Mouse (Mus musculus): Measurements from ENCODE around the gene 1190005I06Rik. TPM values are rescaled to one million over a fixed set of nuclear protein-coding genes. Genes with fewer than 3 reads are reported as not detected.

The 1190005I06Rik gene
- polyA plus RNA-seq, 1 experiment from 2014 or later = 5.1 TPM

DNA sequence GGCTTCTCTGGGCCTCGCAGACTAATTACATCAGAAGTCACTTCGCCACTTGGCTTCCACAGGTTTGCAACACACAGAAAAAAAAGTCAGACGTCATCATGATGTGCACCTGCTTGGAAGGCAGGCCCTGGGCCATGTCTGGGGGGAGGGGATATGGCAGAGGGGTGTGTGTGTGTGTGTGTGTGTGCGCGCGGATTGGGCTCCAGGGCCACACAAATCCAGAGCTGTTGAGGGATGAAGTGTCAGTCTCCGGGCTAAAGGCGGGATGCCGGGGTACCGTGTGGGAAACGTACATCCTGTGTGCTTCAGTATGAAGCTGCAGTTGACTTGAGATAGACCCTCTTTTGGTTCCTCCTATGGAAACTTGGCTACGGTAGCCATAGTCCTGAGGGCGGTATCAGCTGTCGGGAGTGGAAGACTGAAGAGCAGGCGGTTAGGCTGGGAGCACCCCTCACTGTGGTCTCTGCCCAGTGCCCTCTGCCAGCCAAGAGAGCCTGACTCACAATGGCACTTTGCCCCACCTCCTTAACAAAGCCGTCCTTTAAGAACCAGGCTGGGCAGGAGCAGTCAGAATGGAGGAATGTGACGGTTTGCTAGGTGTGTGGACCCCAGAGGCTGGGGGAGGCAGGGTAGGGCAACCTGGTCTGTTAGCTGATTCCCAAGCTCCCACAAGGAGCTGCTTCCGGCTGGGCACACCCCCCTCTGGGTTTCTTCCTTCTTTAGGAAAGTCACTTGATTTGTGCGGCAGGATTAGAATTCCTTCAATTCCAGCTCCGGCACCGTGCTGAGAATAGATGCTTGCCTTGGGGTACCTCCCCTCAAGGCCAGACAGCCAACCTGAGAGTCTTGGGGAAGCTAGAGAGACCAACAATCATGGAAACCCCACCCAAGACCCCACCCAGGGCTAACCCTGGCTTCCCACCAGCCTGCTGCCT, 15.7 kb downstream of the 1190005I06Rik start:
- Histone ChIP-seq H3K27me3 (ENCODE audit: insufficient read depth, low read length) (peaks cover 20% of the 10 kb centered on the region), H3K36me3 (ENCODE audit: insufficient read depth) (no peaks in the 10 kb centered on the region), H3K4me3 (ENCODE audit: low read depth, low read length) (no peak overlapping the region), H3K4me2 (no peak overlapping the region), H3K9me3 (ENCODE audit: low read depth, low read length) (no peaks in the 10 kb centered on the region), H3K27ac (ENCODE audit: low read depth) (no peak overlapping the region), H3K4me1 (ENCODE audit: insufficient read depth) (0 out of 2 replicates have a peak, but pooled peaks cover 5% of the 10 kb centered on the region), H3K9ac (no peak overlapping the region)
- DNase-seq = no peak
- WGBS = 72% methylated on average over 21 of the region's 21 CpGs
- ATAC-seq (ENCODE audit: insufficient read depth) = no peak
- TF ChIP-seq CTCF (IDR thresholded peaks at IDR 0.05; ENCODE audit: low read depth) = no peak

DNA sequence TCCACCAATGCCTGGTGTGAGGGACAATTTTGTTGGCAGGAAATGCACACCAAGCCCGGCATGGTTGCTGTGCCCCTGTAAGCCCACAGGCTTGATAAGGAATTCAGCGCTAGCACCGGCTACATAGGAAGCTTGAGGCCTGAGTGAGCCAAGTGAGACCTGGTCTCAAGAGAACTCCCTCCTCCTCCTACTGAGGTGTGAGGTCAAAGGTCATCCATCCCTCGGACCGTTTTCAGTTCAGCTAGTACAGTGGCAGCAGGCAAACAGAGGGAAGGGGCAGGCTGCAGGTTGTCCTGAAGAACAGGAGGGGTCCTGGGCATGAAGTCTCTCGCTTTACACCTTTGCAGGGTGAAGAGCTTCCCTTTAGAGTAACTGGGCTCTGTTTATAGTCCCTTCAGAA, 16.6 kb downstream of the 1190005I06Rik start:
- Histone ChIP-seq H3K9me3 (ENCODE audit: low read depth, low read length) (no peaks in the 10 kb centered on the region), H3K36me3 (ENCODE audit: insufficient read depth) (no peaks in the 10 kb centered on the region), H3K4me2 (no peak overlapping the region), H3K9ac (no peak overlapping the region), H3K4me1 (ENCODE audit: insufficient read depth) (0 out of 2 replicates have a peak, but pooled peaks cover 5% of the 10 kb centered on the region), H3K4me3 (ENCODE audit: low read depth, low read length) (no peak overlapping the region), H3K27ac (ENCODE audit: low read depth) (no peak overlapping the region), H3K27me3 (ENCODE audit: insufficient read depth, low read length) (peaks cover 20% of the 10 kb centered on the region)
- ATAC-seq (ENCODE audit: insufficient read depth) = no peak
- TF ChIP-seq CTCF (IDR thresholded peaks at IDR 0.05; ENCODE audit: low read depth) = no peak
- DNase-seq = no peak
- 32% methylated on average over 6 of the region's 6 CpGs for WGBS

DNA sequence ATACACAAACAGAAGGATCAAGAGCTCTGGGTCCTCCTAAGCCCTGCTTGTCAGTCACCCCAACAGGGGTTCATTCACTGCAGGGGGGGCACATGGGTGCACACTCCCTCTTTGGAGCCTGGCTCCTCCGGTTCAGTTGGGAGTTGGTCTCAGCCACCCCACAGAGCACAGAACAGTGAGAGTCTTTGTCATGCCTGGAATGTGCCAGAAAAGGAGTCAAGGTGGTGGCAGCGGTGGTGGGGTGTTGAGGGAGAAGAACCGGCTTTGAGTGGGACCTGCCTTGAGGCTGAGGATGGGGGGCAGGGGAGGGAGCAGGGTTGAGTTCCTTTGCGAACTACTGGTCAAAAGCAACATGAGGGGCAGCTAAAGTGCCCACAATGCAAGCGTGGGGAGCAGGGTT, 17.4 kb downstream of the 1190005I06Rik start:
- H3K27me3 ChIP-seq (ENCODE audit: insufficient read depth, low read length) = peaks cover 20% of the 10 kb centered on the region
- H3K27ac ChIP-seq (ENCODE audit: low read depth) = peak overlapping the region; percentile 36; the same call in 1 of the 2 replicates
- DNase-seq = no peak
- H3K4me2 ChIP-seq = no peak overlapping the region
- H3K4me3 ChIP-seq (ENCODE audit: low read depth, low read length) = no peak overlapping the region
- 0 out of 2 replicates have a peak, but pooled peaks cover 5% of the 10 kb centered on the region for H3K4me1 ChIP-seq (ENCODE audit: insufficient read depth)
- no peak overlapping the region for H3K9ac ChIP-seq
- H3K9me3 ChIP-seq (ENCODE audit: low read depth, low read length) = no peaks in the 10 kb centered on the region
- H3K36me3 ChIP-seq (ENCODE audit: insufficient read depth) = no peaks in the 10 kb centered on the region
- no peak for TF ChIP-seq CTCF (IDR thresholded peaks at IDR 0.05; ENCODE audit: low read depth)
- 25% methylated on average over 5 of the region's 5 CpGs for WGBS
- peak; percentile 23; the same call in 1 of the 2 replicates for ATAC-seq (ENCODE audit: insufficient read depth)

DNA sequence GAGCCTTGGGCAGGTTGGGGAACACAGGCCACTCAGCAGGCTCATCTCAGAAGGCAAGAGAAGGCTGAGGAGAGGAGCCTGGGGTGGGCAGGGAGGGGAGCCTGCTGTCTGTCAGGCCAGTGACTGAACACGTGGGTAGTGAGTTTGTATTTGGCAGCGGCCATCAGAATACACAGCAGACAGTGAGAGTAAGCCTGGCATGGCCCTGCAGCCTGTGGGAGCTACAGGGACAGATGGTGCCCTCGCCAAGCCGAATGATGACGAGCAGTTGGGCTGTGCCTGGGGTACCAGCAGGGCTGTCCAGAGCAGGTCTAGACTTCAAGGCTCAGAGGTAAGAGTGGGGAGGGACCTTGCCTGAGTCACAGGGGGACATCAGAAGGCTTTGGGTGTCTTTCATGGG, 20.1 kb downstream of the 1190005I06Rik start:
- no peaks in the 10 kb centered on the region for H3K9me3 ChIP-seq (ENCODE audit: low read depth, low read length)
- H3K27me3 ChIP-seq (ENCODE audit: insufficient read depth, low read length) = no peaks in the 10 kb centered on the region
- DNase-seq (no peak), ATAC-seq (ENCODE audit: insufficient read depth) (no peak)
- H3K9ac ChIP-seq = no peak overlapping the region
- no peaks in the 10 kb centered on the region for H3K4me1 ChIP-seq (ENCODE audit: insufficient read depth)
- H3K36me3 ChIP-seq (ENCODE audit: insufficient read depth) = no peaks in the 10 kb centered on the region
- TF ChIP-seq CTCF (IDR thresholded peaks at IDR 0.05; ENCODE audit: low read depth) = no peak
- no peak overlapping the region for H3K4me2 ChIP-seq
- 83% methylated on average over 5 of the region's 5 CpGs for WGBS
- H3K27ac ChIP-seq (ENCODE audit: low read depth) = no peak overlapping the region
- H3K4me3 ChIP-seq (ENCODE audit: low read depth, low read length) = no peak overlapping the region

DNA sequence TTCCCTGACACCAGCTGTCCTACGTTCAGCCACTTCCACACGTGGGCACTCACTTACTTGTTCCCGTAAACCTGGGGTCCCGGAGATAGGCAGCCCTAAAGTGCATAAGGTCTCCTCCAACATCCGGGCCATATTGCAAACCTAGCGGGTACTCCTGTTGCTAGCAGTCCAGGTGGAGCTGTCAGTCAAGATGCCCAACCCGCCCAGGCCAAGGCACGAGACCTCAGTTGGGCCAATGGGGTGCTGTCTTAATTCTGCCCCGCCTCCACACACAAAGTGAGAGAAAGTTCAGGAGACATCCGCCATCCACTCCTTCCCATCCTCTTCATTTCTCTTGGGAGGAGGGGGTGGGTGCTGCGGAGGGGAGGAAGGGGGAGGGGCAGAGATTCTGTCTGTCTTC, 21.0 kb downstream of the 1190005I06Rik start:
- no peak overlapping the region for H3K4me2 ChIP-seq
- no peak overlapping the region for H3K9ac ChIP-seq
- no peak for DNase-seq
- no peaks in the 10 kb centered on the region for H3K36me3 ChIP-seq (ENCODE audit: insufficient read depth)
- no peak for ATAC-seq (ENCODE audit: insufficient read depth)
- 0 out of 2 replicates have a peak, but pooled peaks cover 3% of the 10 kb centered on the region for H3K4me1 ChIP-seq (ENCODE audit: insufficient read depth)
- 54% methylated on average over 11 of the region's 11 CpGs for WGBS
- no peak overlapping the region for H3K4me3 ChIP-seq (ENCODE audit: low read depth, low read length)
- no peaks in the 10 kb centered on the region for H3K9me3 ChIP-seq (ENCODE audit: low read depth, low read length)
- no peak for TF ChIP-seq CTCF (IDR thresholded peaks at IDR 0.05; ENCODE audit: low read depth)
- H3K27me3 ChIP-seq (ENCODE audit: insufficient read depth, low read length) = no peaks in the 10 kb centered on the region
- no peak overlapping the region for H3K27ac ChIP-seq (ENCODE audit: low read depth)

DNA sequence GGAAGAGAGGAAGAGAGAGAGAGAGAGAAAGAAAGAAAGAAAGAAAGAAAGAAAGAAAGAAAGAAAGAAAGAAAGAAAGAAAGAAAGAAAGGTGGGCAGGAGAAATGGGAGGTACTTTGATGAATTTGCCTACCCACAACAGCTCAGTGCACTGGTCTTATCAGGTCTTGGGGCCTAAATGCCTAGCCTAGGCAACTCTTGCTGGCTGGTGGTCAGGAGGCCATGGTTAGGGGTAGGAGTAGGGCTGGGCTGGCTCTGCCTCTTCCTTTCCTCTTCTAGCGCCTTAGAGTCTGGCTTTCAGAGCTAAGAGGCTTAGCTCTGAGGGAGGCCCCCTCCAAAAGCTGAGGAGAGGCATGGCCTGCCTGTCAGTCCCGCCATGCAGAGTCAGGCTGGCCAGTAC, 23.8 kb downstream of the 1190005I06Rik start:
- DNase-seq = no peak
- TF ChIP-seq CTCF (IDR thresholded peaks at IDR 0.05; ENCODE audit: low read depth) = no peak
- Histone ChIP-seq H3K4me1 (ENCODE audit: insufficient read depth) (peaks cover 3% of the 10 kb centered on the region; the same call in 1 of the 2 replicates), H3K9me3 (ENCODE audit: low read depth, low read length) (no peaks in the 10 kb centered on the region), H3K27me3 (ENCODE audit: insufficient read depth, low read length) (no peaks in the 10 kb centered on the region), H3K36me3 (ENCODE audit: insufficient read depth) (no peaks in the 10 kb centered on the region), H3K4me3 (ENCODE audit: low read depth, low read length) (no peak overlapping the region), H3K4me2 (no peak overlapping the region), H3K9ac (no peak overlapping the region), H3K27ac (ENCODE audit: low read depth) (no peak overlapping the region)
- no peak for ATAC-seq (ENCODE audit: insufficient read depth)
- 38% methylated on average over 2 of the region's 2 CpGs for WGBS

DNA sequence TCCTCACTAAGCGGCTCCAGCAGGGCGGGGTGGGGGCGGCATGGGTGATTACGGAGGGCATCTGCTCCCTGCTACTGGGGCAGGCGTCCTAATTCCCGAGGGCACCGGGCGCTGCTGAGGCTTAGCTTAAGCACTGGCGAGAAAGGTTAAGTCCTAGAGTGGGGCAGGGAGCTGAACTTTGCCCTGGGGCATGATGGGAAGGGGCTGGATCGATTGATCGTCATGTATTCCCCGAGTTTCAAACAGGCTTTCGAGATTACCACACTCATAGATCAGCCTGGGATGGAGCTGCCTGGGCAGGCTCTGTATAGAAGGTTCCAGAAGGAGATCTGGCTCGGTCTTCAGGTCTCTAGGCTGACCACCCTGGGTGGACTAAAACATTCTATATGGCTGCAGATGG, 25.3 kb downstream of the 1190005I06Rik start:
- ATAC-seq (ENCODE audit: insufficient read depth) = no peak

More for the DNA sequence above, 25.3 kb downstream of the 1190005I06Rik start:
- TF ChIP-seq CTCF (IDR thresholded peaks at IDR 0.05; ENCODE audit: low read depth) = no peak
- Histone ChIP-seq H3K4me2 (no peak overlapping the region), H3K27ac (ENCODE audit: low read depth) (no peak overlapping the region), H3K4me3 (ENCODE audit: low read depth, low read length) (no peak overlapping the region), H3K9ac (no peak overlapping the region), H3K9me3 (ENCODE audit: low read depth, low read length) (no peaks in the 10 kb centered on the region), H3K27me3 (ENCODE audit: insufficient read depth, low read length) (no peaks in the 10 kb centered on the region), H3K4me1 (ENCODE audit: insufficient read depth) (peaks cover 3% of the 10 kb centered on the region; the same call in 1 of the 2 replicates), H3K36me3 (ENCODE audit: insufficient read depth) (no peaks in the 10 kb centered on the region)
- 64% methylated on average over 14 of the region's 14 CpGs for WGBS
- DNase-seq = no peak

Data from lung, embryonic 14.5 days (tissue).